Mouse (Mus musculus) megakaryocyte, embryonic 14.5 days (primary cell): Measurements from ENCODE around the gene Tenm4. TPM values are rescaled to one million over a fixed set of nuclear protein-coding genes. Genes with fewer than 3 reads are reported as not detected.

Experiments
- H3K27me3 ChIP-seq: replicated peaks from 2 replicates; pipeline ENCODE3; 2012; ENCODE audit warnings: inconsistent platforms
- H3K36me3 ChIP-seq: replicated peaks from 2 replicates; pipeline ENCODE3; 2012; ENCODE audit warnings: low read length, inconsistent platforms, mixed read lengths
- H3K4me1 ChIP-seq: 2 replicates; pipeline ENCODE4 v1.6.1; 2012; ENCODE audit warnings: inconsistent platforms
- H3K4me3 ChIP-seq: replicated peaks from 2 replicates; pipeline ENCODE3; 2012; ENCODE audit warnings: moderate library complexity, mild to moderate bottlenecking, inconsistent platforms
- H3K9me3 ChIP-seq: 2 replicates; pipeline ENCODE4 v1.6.1; 2012; ENCODE audit warnings: inconsistent platforms
- FLI1 ChIP-seq: IDR thresholded peaks from 2 replicates; pipeline ENCODE4 v1.6.1; 2012; ENCODE audit warnings: low read length, inconsistent platforms, mixed read lengths
- GATA1 ChIP-seq: IDR thresholded peaks from 3 replicates; pipeline ENCODE4 v1.6.1; 2012; ENCODE audit warnings: mixed read lengths, low read length, inconsistent platforms, borderline replicate concordance
- polyA plus RNA-seq: library from polyadenylated mRNA; stranded (reverse); fragments of >175 nt; gene quantifications from 2 replicates; pipeline ENCODE4 v1.2.3, GENCODE M21; 2012; ENCODE audit warnings: low replicate concordance; ENCODE audit not compliant: insufficient read depth

Gene Tenm4
- polyA plus RNA-seq, 1 experiment = not detected

DNA sequence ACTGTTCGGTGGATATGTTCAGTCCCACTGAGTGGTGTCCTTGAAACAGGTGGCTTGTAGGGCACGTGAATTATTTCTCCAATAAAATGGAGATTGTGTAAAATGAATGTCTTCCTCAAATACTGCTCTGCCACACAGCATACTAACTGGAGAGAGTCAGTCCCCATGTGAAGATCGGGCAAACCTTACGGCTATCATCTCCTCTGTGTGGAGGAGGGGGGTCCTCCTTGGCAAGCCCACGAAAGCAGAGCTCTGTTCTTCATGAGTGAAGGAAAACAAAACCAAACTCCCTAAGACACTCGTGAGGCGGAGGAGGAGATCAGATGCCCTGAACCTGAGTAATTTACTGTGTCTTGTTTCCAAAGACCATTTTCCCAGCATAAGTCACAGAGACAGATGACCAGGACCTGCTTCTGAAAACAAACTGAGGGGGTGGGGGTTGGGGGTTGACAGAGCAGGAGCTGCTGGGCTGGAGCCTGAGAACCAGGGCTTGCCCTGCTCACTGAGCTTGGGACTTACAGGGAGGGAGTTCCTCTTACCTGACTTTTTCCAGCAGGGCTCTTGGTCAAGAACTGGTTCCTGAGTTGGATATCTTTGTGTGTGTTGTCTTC lies 464.9 kb downstream of the Tenm4 start:
- Histone ChIP-seq H3K36me3 (no peaks in the 10 kb centered on the region), H3K27me3 (peaks cover 10% of the 10 kb centered on the region), H3K4me1 (no peaks in the 10 kb centered on the region), H3K9me3 (peaks cover 9% of the 10 kb centered on the region; the same call in 1 of the 2 replicates), H3K4me3 (no peak overlapping the region)
- TF ChIP-seq GATA1 (no peak), FLI1 (no peak)

DNA sequence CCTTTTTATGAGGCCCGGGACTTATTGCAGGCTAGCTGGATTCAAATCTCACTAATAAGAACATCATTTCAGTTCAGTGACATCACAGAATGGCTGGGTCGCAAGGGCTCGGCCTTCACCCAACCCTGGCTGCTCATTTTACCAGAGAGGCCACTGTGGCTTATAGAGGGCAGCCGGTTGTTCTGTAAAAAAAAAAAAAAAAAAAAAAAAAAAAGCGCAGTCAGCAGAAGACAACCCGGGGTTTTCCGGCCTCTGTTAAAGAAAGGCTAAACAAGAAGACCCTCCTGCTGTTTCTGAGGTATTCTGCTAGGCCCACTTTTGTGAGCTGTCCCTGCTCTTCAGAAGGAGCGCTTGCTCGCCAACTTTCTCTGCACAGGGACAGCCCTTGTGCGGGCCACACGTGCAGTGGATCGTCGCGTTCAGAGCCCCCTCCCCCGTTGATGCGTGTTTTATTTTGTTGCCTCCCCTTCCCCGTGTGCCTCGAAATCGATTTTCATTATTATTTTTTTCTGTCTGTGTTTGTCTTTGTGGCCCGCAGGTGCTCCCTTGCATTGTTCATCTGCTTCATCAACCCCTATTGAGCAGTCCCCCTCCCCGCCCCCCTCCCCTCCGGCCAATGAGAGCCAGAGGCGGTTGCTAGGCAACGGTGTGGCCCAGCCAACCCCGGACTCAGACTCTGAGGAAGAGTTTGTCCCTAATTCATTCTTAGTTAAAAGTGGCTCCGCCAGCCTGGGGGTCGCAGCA lies 472.6 kb downstream of the Tenm4 start:
- TF ChIP-seq FLI1 (no peak), GATA1 (no peak)
- Histone ChIP-seq H3K36me3 (no peaks in the 10 kb centered on the region), H3K4me1 (no peaks in the 10 kb centered on the region), H3K9me3 (no peaks in the 10 kb centered on the region), H3K4me3 (no peak overlapping the region), H3K27me3 (peaks cover 45% of the 10 kb centered on the region)

DNA sequence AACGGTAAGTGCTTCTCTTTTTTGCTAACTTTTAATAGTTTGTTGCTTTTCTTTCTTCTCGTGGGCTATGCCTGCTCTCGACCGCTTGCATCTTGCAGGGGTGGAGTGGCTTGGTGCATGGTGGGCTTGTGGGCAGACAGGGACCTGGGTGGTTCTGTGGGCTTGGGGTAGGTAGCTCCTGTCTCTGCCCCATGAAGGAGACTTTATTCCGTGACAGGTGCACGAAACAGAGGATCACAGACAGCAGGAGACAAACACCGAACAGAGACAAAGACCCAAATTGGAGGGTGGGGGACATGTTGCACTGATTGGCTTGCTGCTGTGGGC lies 473.1 kb downstream of the Tenm4 start:
- Histone ChIP-seq H3K9me3 (no peaks in the 10 kb centered on the region), H3K4me3 (no peak overlapping the region), H3K4me1 (no peaks in the 10 kb centered on the region), H3K27me3 (peaks cover 43% of the 10 kb centered on the region), H3K36me3 (no peaks in the 10 kb centered on the region)
- TF ChIP-seq FLI1 (no peak), GATA1 (no peak)

DNA sequence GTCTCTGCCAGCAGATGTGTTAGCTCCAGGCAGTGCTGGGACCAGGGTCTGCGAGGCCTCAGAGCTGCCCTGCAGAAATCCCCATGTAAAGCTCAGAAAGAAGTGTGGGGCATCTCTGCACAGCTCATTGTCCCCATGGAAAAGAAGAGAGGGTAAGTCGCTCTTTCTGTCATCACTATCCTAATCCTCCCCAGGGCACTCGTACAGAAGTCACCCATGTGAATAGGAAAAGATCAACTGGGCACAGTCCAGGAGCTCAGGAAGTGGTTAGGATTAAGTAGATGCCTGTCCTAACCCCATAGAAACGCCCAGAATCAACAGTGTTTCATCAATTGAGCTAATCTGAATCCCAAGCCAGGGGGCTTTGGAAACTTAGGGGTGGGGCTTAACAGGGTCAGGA lies 476.6 kb downstream of the Tenm4 start:
- Histone ChIP-seq H3K4me1 (no peaks in the 10 kb centered on the region), H3K36me3 (no peaks in the 10 kb centered on the region), H3K27me3 (peaks cover 51% of the 10 kb centered on the region), H3K4me3 (no peak overlapping the region), H3K9me3 (no peaks in the 10 kb centered on the region)
- TF ChIP-seq FLI1 (no peak), GATA1 (no peak)

DNA sequence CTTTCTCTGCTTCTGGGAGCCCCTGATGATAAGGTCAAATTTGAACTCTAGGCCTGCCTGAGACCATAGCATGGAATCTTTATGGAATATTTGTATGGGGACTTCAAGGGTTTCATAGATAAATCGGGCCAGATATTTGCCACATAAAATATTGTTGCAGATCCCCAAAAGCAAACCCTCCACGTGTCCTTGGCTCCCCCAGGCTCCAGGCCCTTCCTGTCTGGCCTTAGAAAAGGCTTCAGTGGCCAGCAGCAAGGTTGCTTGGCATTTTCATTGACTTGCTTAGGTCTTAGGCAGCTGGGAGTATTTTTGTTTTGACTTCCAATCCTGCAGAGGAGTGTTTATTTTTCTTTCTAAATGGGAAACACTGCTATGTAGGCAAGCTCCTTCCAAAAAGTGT lies 477.6 kb downstream of the Tenm4 start:
- Histone ChIP-seq H3K9me3 (no peaks in the 10 kb centered on the region), H3K27me3 (peaks cover 47% of the 10 kb centered on the region), H3K4me3 (no peak overlapping the region), H3K4me1 (no peaks in the 10 kb centered on the region), H3K36me3 (no peaks in the 10 kb centered on the region)
- TF ChIP-seq GATA1 (no peak), FLI1 (no peak)

DNA sequence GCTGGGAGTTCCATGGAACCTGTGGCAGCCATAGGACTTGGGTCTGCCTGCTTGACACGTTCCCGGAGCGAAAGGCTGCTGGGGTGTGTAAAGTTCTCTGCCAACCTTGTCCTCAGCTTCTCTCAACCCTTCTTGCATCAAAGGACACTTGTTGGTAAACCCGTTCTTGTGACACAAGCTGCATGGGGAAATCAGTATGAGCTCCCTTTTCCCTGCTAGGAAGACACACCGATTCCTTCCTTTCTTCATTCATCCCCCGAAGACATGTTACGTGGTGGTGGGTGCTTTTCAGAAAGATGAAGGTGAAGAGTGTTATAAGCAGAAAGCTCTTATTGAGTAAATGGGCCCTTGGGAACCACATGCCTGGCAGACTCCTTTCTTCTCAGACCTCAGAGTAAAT lies 478.1 kb downstream of the Tenm4 start:
- Histone ChIP-seq H3K4me1 (no peaks in the 10 kb centered on the region), H3K27me3 (peaks cover 44% of the 10 kb centered on the region), H3K36me3 (no peaks in the 10 kb centered on the region), H3K4me3 (no peak overlapping the region), H3K9me3 (no peaks in the 10 kb centered on the region)
- TF ChIP-seq GATA1 (no peak), FLI1 (no peak)

DNA sequence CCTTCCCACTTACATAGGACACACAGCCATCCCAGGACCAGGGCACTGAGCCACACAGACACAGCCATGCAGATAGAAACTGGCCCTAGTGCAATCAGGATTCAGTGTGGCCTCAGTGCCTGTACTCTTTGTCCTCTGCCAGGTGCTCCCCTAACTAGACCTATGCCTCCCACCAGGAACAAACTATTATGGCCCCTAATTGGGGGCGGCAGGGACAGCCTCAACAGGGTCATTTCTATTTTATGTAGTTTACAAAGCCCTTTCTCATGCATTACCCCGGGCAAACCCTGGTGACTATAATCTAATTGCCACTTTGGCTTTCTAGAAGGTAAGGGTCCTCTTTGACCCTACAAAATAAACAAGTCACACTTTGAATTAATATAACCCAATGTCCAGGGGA lies 479.4 kb downstream of the Tenm4 start:
- no peak for TF ChIP-seq GATA1
- Histone ChIP-seq H3K27me3 (peaks cover 34% of the 10 kb centered on the region), H3K4me3 (no peak overlapping the region), H3K4me1 (no peaks in the 10 kb centered on the region), H3K9me3 (no peaks in the 10 kb centered on the region), H3K36me3 (no peaks in the 10 kb centered on the region)

DNA sequence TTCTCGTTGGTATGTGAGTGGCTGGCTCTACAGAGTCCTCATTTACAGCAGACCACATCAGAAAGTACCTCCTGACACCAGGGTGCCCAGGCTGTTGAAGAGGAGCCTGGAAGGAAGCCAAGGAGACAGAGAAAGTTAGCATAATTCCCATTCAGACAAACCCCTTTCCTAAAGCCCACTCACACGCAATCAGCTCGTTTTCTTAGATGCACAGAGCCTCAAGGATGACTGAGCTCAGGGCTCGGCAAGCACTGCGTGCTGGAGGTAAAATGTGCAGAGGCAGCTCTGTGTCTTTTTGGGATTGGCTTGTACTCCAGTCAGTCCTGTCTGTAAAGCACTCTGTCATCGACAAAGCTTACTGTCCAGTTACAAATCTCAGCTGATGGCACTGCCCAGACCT lies 480.0 kb downstream of the Tenm4 start:
- no peaks in the 10 kb centered on the region for H3K4me1 ChIP-seq
- no peak for TF ChIP-seq FLI1
- no peak for TF ChIP-seq GATA1

DNA sequence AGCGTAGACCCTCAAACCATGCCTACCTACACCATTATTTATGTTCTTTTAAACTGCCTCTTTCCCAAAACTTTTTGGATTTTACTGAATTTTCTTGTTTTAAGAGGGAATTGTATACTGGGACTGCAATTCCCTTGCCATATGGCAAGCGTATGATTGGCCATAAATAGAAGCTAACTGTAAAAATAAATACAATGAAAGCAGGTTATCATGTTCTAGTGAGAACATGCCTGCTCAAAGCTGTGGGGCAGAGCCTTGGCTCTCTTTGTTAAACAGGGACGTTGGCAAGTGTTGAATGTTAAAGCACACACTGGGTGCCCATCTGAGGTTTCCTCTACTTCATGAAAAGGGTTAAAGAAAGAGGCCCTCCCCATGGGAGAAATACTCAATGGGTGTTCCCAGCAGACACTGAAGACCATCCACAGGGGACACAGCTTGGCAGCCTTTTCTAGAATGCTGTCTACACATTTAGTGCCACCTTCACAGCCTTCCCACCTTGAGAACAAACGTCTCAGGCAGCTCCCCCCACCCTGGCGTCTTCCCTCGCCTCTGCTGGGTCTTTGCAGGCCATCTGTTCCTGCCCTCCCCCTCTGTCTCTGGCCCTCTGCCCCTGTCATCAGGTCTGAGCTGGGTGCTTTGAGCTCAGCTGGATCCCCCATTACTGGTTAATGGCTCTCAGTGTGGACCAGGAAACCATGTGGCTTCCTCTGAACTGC lies 480.7 kb downstream of the Tenm4 start:
- no peak overlapping the region for H3K4me3 ChIP-seq
- no peaks in the 10 kb centered on the region for H3K36me3 ChIP-seq
- H3K4me1 ChIP-seq = no peaks in the 10 kb centered on the region
- H3K27me3 ChIP-seq = peaks cover 29% of the 10 kb centered on the region
- TF ChIP-seq GATA1 (no peak), FLI1 (no peak)
- no peaks in the 10 kb centered on the region for H3K9me3 ChIP-seq

More for the DNA sequence above, 480.0 kb downstream of the Tenm4 start:
- Histone ChIP-seq H3K36me3 (no peaks in the 10 kb centered on the region), H3K27me3 (peaks cover 28% of the 10 kb centered on the region), H3K9me3 (no peaks in the 10 kb centered on the region), H3K4me3 (no peak overlapping the region)

DNA sequence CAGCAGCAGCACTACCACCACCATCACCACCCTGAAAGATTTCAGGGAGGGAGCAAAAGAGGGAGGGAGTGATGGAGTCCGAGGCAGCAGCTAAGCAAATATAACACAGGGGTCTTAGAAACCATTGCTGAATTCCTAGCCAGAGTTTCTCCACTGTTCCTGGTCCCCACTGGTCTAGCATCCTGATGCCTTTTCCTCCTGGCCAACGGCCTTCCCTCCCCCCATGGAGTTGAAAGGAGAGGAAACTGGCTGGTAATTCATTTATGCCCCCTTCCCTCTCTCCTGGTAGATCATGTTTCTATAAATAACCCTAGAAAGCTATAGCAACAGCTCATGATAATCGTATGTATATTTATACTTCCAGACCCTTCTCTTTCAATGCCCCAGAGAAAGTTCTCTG lies 481.8 kb downstream of the Tenm4 start:
- TF ChIP-seq GATA1 (no peak), FLI1 (no peak)
- no peak overlapping the region for H3K4me3 ChIP-seq
- H3K4me1 ChIP-seq = peaks cover 4% of the 10 kb centered on the region; the same call in 1 of the 2 replicates
- peaks cover 29% of the 10 kb centered on the region for H3K27me3 ChIP-seq
- H3K36me3 ChIP-seq = no peaks in the 10 kb centered on the region
- H3K9me3 ChIP-seq = no peaks in the 10 kb centered on the region
